Mouse (Mus musculus): ENCODE results near the gene Arntl. TPM values are rescaled to one million over a fixed set of nuclear protein-coding genes. Genes with fewer than 3 reads are reported as not detected.

Arntl gene
- total and polyA plus RNA-seq, 3 experiments = 4.6 to 29.9 (median 23.8) TPM

DNA sequence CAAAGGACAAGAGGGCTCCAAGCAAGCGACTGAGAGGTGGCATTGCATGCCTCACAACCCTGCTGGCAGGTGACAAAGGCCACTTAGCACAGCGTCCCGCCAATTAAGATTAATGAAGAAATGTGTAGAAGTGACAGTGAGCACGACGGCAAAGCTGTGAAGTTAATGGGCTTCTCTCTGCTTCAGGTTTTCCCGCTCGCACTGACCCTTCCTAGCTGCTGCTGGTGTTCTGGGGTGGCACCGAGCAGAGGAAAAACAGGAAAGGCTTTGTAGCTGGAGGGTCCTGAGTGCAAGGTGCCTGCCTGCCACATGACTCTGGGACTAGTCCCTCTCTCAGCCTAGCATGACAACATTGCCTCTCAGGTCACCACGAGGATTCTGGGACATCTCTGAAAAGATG, 18.7 kb upstream of the Arntl start:
- Histone ChIP-seq H3K4me3 (ENCODE audit: low read depth, low read length) (no peak overlapping the region), H3K27me3 (ENCODE audit: insufficient read depth, low read length) (peaks cover 13% of the 10 kb centered on the region), H3K9me3 (replicated peaks) (no peaks in the 10 kb centered on the region), H3K4me1 (ENCODE audit: insufficient read depth, low read depth, low read length) (no peaks in the 10 kb centered on the region), H3K36me3 (replicated peaks) (no peaks in the 10 kb centered on the region)
- TF ChIP-seq POLR2AphosphoS5 (IDR thresholded peaks at IDR 0.05; ENCODE audit: insufficient replicate concordance, low read depth, low read length) = no peak
- TF ChIP-seq GATA1 (IDR thresholded peaks at IDR 0.05; ENCODE audit: borderline replicate concordance, low read length) = no peak
- TF ChIP-seq GATA2 (IDR thresholded peaks at IDR 0.05; ENCODE audit: borderline replicate concordance, low read depth, low read length) = no peak
- no peak for TF ChIP-seq CTCF (IDR thresholded peaks at IDR 0.05; ENCODE audit: low read depth, low read length)
- TF ChIP-seq TAL1 (conservative IDR thresholded peaks at IDR 0.05; ENCODE audit: low read depth, low read length) = no peak
- DNase-seq (ENCODE audit: low spot score) (no peak), ATAC-seq (ENCODE audit: extremely low read depth, insufficient number of reproducible peaks, low FRiP score, poor library complexity, severe bottlenecking) (no peak)

GRCm38 (mm10) chr7:113191787-113192186, 15.5 kb upstream of the Arntl start:
- DNase-seq (ENCODE audit: low spot score) (no peak), ATAC-seq (ENCODE audit: extremely low read depth, insufficient number of reproducible peaks, low FRiP score, poor library complexity, severe bottlenecking) (no peak)
- no peaks in the 10 kb centered on the region for H3K9me3 ChIP-seq (replicated peaks)
- peaks cover 6% of the 10 kb centered on the region for H3K27me3 ChIP-seq (ENCODE audit: insufficient read depth, low read length)
- TF ChIP-seq GATA2 (IDR thresholded peaks at IDR 0.05; ENCODE audit: borderline replicate concordance, low read depth, low read length) (no peak), POLR2AphosphoS5 (IDR thresholded peaks at IDR 0.05; ENCODE audit: insufficient replicate concordance, low read depth, low read length) (no peak), GATA1 (IDR thresholded peaks at IDR 0.05; ENCODE audit: borderline replicate concordance, low read length) (no peak), CTCF (IDR thresholded peaks at IDR 0.05; ENCODE audit: low read depth, low read length) (no peak), TAL1 (conservative IDR thresholded peaks at IDR 0.05; ENCODE audit: low read depth, low read length) (no peak)
- H3K36me3 ChIP-seq (replicated peaks) = no peaks in the 10 kb centered on the region
- no peak overlapping the region for H3K4me3 ChIP-seq (ENCODE audit: low read depth, low read length)
- no peaks in the 10 kb centered on the region for H3K4me1 ChIP-seq (ENCODE audit: insufficient read depth, low read depth, low read length)

GRCm38 (mm10) chr7:113192714-113193365, 14.4 kb upstream of the Arntl start:
- peaks cover 6% of the 10 kb centered on the region for H3K27me3 ChIP-seq (ENCODE audit: insufficient read depth, low read length)
- H3K36me3 ChIP-seq (replicated peaks) = no peaks in the 10 kb centered on the region
- H3K9me3 ChIP-seq (replicated peaks) = no peaks in the 10 kb centered on the region
- DNase-seq (ENCODE audit: low spot score) (no peak), ATAC-seq (ENCODE audit: extremely low read depth, insufficient number of reproducible peaks, low FRiP score, poor library complexity, severe bottlenecking) (no peak)
- no peak overlapping the region for H3K4me3 ChIP-seq (ENCODE audit: low read depth, low read length)
- peaks cover 9% of the 10 kb centered on the region for H3K4me1 ChIP-seq (ENCODE audit: insufficient read depth, low read depth, low read length)
- no peak for TF ChIP-seq POLR2AphosphoS5 (IDR thresholded peaks at IDR 0.05; ENCODE audit: insufficient replicate concordance, low read depth, low read length)
- TF ChIP-seq CTCF (IDR thresholded peaks at IDR 0.05; ENCODE audit: low read depth, low read length) = no peak
- no peak for TF ChIP-seq GATA1 (IDR thresholded peaks at IDR 0.05; ENCODE audit: borderline replicate concordance, low read length)
- no peak for TF ChIP-seq TAL1 (conservative IDR thresholded peaks at IDR 0.05; ENCODE audit: low read depth, low read length)
- TF ChIP-seq GATA2 (IDR thresholded peaks at IDR 0.05; ENCODE audit: borderline replicate concordance, low read depth, low read length) = no peak

GRCm38 (mm10) chr7:113193872-113194271, 13.4 kb upstream of the Arntl start:
- TF ChIP-seq GATA2 (IDR thresholded peaks at IDR 0.05; ENCODE audit: borderline replicate concordance, low read depth, low read length) = no peak
- no peak for TF ChIP-seq CTCF (IDR thresholded peaks at IDR 0.05; ENCODE audit: low read depth, low read length)
- no peak for TF ChIP-seq TAL1 (conservative IDR thresholded peaks at IDR 0.05; ENCODE audit: low read depth, low read length)
- Histone ChIP-seq H3K9me3 (replicated peaks) (no peaks in the 10 kb centered on the region), H3K36me3 (replicated peaks) (no peaks in the 10 kb centered on the region), H3K4me3 (ENCODE audit: low read depth, low read length) (no peak overlapping the region), H3K27me3 (ENCODE audit: insufficient read depth, low read length) (no peaks in the 10 kb centered on the region; the same call in 1 of the 2 replicates), H3K4me1 (ENCODE audit: insufficient read depth, low read depth, low read length) (peaks cover 10% of the 10 kb centered on the region)
- no peak for ATAC-seq (ENCODE audit: extremely low read depth, insufficient number of reproducible peaks, low FRiP score, poor library complexity, severe bottlenecking)
- no peak for DNase-seq (ENCODE audit: low spot score)

- Histone ChIP-seq H3K4me1 (ENCODE audit: insufficient read depth, low read depth, low read length) (peaks cover 10% of the 10 kb centered on the region), H3K27me3 (ENCODE audit: insufficient read depth, low read length) (peaks cover 5% of the 10 kb centered on the region), H3K4me3 (ENCODE audit: low read depth, low read length) (no peak overlapping the region), H3K36me3 (replicated peaks) (no peaks in the 10 kb centered on the region), H3K9me3 (replicated peaks) (no peaks in the 10 kb centered on the region)
- no peak for ATAC-seq (ENCODE audit: extremely low read depth, insufficient number of reproducible peaks, low FRiP score, poor library complexity, severe bottlenecking)
- no peak for DNase-seq (ENCODE audit: low spot score)
- TF ChIP-seq TAL1 (conservative IDR thresholded peaks at IDR 0.05; ENCODE audit: low read depth, low read length) = no peak
- no peak for TF ChIP-seq GATA2 (IDR thresholded peaks at IDR 0.05; ENCODE audit: borderline replicate concordance, low read depth, low read length)
- no peak for TF ChIP-seq POLR2AphosphoS5 (IDR thresholded peaks at IDR 0.05; ENCODE audit: insufficient replicate concordance, low read depth, low read length)
- TF ChIP-seq CTCF (IDR thresholded peaks at IDR 0.05; ENCODE audit: low read depth, low read length) = no peak
- TF ChIP-seq GATA1 (IDR thresholded peaks at IDR 0.05; ENCODE audit: borderline replicate concordance, low read length) = no peak
These were observed 12.0 kb upstream of the Arntl start for GRCm38 (mm10) chr7:113195271-113195670.

DNA sequence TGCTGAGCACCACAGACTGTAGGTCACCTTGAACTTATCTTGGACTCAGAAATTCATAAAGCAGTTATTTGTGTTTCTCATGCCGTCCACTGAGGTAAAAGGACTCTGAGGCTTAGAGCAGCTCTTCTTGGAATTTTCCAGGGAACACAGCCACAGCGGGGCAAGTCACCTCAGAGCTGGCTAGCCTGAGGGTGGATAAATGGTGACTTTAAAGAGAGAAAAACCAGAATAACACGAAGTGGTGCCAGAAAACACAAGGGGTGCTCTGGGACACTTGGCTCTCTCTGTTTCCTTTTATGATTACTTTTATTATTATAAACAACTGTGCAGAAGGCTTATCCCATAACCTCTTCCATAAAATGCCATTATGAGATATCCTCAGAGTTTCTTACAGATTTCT, 11.1 kb upstream of the Arntl start:
- Histone ChIP-seq H3K4me3 (ENCODE audit: low read depth, low read length) (no peak overlapping the region), H3K4me1 (ENCODE audit: insufficient read depth, low read depth, low read length) (peaks cover 10% of the 10 kb centered on the region), H3K9me3 (replicated peaks) (no peaks in the 10 kb centered on the region), H3K36me3 (replicated peaks) (no peaks in the 10 kb centered on the region), H3K27me3 (ENCODE audit: insufficient read depth, low read length) (peaks cover 5% of the 10 kb centered on the region)
- no peak for ATAC-seq (ENCODE audit: extremely low read depth, insufficient number of reproducible peaks, low FRiP score, poor library complexity, severe bottlenecking)
- no peak for TF ChIP-seq GATA1 (IDR thresholded peaks at IDR 0.05; ENCODE audit: borderline replicate concordance, low read length)
- no peak for TF ChIP-seq CTCF (IDR thresholded peaks at IDR 0.05; ENCODE audit: low read depth, low read length)
- TF ChIP-seq GATA2 (IDR thresholded peaks at IDR 0.05; ENCODE audit: borderline replicate concordance, low read depth, low read length) = no peak
- no peak for DNase-seq (ENCODE audit: low spot score)

All from G1E (cell line).